Mouse (Mus musculus): ENCODE measurements around the gene Plac8. TPM values are rescaled to one million over a fixed set of nuclear protein-coding genes. Genes with fewer than 3 reads are reported as not detected.

Plac8 gene
- total RNA-seq, 2 experiments from 2014 or later: 0.90 TPM; not detected in 1

DNA sequence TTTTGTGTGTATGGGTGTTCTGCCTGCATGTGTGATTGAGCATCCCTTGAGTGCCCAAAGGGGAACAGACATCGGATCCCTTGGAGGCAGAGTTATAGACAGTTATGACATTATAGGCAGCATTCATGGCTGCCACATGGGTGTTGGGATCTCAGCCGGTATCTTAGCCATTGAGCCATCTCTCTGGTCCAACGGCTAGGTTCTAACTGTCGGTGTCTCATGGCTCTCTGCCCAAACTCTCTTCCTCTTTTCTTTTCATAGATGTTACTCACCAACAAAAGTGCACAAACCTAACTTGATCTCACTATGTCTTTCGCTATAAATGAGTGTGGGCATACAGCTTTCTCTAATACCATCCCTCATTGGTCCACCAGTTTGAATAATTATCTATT, 10.4 kb upstream of the Plac8 start:
- intact Hi-C loops (cut with DNase I; ENCODE audit: low total_unique reads): no loop called here
- DNase-seq: no peak

DNA sequence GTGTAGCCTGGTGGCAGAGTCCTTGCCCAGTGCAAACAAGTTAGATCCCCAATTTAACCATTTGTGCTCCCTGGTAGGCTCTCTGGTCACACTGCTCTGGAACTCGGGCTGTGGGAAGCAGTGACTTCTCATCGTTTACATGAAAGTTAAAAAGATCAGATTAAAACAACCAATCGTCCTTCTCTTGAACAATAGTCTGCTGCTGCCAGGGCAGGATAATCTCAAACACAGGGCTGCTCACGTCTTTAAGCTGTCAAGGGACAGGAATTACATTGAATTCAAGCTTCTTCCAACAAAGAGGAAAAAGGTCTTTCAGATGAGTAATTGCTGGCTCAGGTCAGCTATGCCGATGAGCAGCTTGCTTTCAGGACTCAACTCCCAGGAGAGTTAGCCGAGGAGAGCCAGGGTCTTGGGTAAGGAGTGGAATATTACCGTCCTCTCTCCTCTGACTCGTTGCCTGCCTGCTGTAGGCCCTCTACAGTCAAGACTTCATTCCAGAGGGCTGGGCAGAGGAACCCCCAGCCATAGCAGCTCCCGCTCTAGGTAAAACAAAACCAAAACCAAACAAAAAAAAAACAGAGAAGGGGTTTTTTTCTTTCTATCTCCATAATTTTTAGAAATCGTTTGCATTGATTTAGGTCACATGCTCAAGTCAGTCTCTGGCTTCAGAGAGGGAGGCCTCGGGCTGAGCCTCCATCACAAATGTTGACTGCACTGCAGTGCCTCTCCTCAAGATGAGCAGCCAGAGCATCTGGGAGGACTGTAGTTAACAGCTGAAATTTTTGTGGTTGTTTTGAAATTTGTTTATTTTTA, 9.8 kb upstream of the Plac8 start:
- DNase-seq: peak; percentile 16
- intact Hi-C loops (cut with DNase I; ENCODE audit: low total_unique reads): no loop called here

DNA sequence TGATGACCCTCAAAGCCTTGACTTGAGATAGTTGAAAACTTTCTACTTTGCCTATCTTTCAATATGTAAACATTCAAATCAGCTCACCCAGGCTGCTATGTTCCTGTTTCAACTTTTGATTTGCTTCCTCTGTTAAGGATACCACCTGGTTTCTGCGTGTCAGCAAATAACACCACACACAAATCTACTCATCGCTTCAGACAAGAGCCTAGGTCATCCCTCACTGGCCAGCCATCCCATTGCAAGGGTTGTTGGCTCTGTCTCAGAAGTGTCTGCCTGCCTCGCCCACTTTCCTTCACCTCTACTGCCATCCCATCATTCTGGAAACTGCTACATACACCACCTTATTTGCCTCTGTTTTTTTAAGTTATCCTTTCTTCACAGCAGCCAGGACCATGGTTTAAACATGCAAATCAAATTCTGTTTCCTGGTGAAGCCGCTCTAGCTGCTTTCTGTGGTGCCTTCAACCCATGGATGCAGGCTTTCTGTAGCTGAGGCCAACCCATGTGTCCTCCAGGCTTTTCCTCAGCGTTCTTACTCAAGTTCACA, 6.9 kb upstream of the Plac8 start:
- DNase-seq: no peak
- intact Hi-C loops (cut with DNase I; ENCODE audit: low total_unique reads): no loop called here

- intact Hi-C loops (cut with DNase I; ENCODE audit: low total_unique reads): no loop called here
- no peak for DNase-seq
These were observed 2.7 kb upstream of the Plac8 start for GRCm38 (mm10) chr5:100574771-100575170.

DNA sequence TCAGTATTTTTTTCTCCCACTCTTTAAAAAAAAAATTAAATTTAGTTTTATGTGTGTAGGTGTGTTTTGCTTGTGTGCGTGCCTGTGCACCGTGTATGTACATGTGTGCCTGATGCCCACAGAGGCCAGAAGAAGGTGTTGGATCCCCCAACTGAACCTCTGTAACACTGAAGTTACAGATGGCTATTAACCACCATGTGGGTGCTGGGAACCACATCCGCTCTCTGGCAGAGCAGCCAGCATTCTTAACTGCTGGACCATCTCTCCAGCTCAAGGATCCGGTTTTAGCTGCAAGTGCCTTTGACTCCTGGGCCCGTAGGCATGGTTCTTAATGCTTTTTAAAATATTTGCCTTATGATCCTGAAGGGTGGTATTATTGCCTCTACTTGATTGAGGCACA, 1.2 kb upstream of the Plac8 start:
- no peak for DNase-seq
- intact Hi-C loops (cut with DNase I; ENCODE audit: low total_unique reads): no loop called here

GRCm38 (mm10) chr5:100570716-100571115, 1.3 kb downstream of the Plac8 start:
- no peak for DNase-seq
- intact Hi-C loops (cut with DNase I; ENCODE audit: low total_unique reads): no loop called here

- intact Hi-C loops (cut with DNase I; ENCODE audit: low total_unique reads): no loop called here
These were observed 1.9 kb downstream of the Plac8 start for GRCm38 (mm10) chr5:100569997-100570595.

GRCm38 (mm10) chr5:100569250-100569934, 2.7 kb downstream of the Plac8 start:
- DNase-seq: no peak

More at GRCm38 (mm10) chr5:100569997-100570595, 1.9 kb downstream of the Plac8 start:
- DNase-seq: no peak

DNA sequence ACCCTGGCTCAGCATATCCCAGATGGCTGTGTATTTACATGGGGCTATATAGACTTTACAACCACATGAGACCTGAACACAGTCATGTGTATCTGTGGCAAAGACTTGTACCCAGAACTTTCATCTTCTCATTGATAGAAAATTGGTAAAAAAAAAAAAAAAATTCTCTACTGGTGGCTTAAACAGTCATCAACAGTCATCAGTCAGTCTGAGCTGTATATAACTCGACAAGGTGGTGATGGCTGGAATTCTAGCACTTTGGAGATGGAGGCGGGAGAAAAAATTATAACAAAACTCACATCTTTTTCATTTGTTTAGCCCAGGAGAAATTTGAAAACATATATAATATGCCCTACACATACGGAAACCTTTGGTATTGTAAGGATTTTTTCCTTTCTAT, 3.2 kb downstream of the Plac8 start:
- intact Hi-C loops (cut with DNase I; ENCODE audit: low total_unique reads): no loop called here
- DNase-seq: no peak

More at GRCm38 (mm10) chr5:100569250-100569934, 2.7 kb downstream of the Plac8 start:
- intact Hi-C loops (cut with DNase I; ENCODE audit: low total_unique reads): no loop called here

GRCm38 (mm10) chr5:100568177-100568576, 3.9 kb downstream of the Plac8 start:
- intact Hi-C loops (cut with DNase I; ENCODE audit: low total_unique reads): no loop called here
- DNase-seq: no peak

- intact Hi-C loops (cut with DNase I; ENCODE audit: low total_unique reads): no loop called here
- no peak for DNase-seq
These were observed 4.6 kb downstream of the Plac8 start for GRCm38 (mm10) chr5:100567258-100568032.

DNA sequence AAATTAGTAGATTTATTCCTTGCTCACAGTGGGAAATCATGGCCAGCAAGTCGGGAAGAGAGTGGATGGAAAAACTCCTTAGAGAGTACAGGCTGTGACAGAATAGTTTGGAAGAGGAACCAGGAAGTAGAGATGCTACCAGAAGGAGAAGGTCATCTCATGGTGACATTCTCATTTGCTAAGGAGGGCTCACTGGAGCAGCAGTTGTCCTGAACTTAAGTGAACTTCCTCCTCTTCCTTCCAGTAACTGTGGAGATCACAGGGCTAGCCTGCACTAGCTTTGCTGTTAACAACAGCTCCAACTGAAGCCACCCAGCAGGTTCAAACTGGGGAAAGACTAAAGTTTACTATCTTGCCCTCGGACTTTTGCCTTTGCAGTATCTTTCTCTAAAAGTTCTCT, 5.2 kb downstream of the Plac8 start:
- no peak for DNase-seq
- intact Hi-C loops (cut with DNase I; ENCODE audit: low total_unique reads): no loop called here

GRCm38 (mm10) chr5:100562702-100563101, 9.3 kb downstream of the Plac8 start:
- intact Hi-C loops (cut with DNase I; ENCODE audit: low total_unique reads): no loop called here
- DNase-seq: no peak

GRCm38 (mm10) chr5:100559357-100559756, 12.7 kb downstream of the Plac8 start:
- no peak for DNase-seq
- intact Hi-C loops (cut with DNase I; ENCODE audit: low total_unique reads): no loop called here

DNA sequence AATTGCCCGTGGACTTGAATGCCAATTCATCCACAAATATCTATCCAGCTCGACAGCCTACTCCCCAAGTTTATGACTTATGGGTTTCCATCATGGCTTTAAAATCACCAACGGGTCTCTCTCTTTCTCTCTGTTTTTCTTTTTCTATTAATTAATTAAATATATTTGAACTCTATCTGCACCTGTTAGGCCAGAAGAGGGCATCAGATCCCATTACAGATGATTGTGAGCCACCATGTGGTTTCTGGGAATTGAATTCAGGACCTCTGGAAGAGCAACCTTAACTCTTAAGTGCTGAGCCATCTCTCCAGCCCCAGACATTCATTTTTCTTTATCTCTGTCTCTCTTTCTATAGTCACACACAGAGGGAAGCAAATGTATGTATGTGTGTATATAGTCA, 13.3 kb downstream of the Plac8 start:
- DNase-seq: no peak
- intact Hi-C loops (cut with DNase I; ENCODE audit: low total_unique reads): no loop called here

DNA sequence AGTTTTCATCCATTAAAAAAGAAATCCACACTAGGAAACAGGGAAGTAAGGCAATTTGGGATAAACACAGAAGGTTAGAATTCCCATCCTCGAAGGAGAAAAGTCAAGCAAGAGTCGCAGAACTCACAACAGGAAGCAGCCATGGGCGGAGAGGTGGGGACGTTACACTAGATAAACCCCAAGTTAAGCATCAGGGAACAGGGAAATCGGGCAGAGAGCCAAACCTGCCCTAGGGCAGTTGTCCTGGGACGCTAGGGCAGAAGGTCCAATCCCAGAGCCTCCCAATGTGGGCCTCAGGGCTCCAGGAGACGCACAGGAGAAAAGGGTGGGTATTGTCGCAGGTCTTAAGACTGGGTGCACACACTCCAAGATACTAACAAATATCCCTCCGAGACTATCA, 14.5 kb downstream of the Plac8 start:
- no peak for DNase-seq
- intact Hi-C loops (cut with DNase I; ENCODE audit: low total_unique reads): no loop called here

- intact Hi-C loops (cut with DNase I; ENCODE audit: low total_unique reads): no loop called here
These were observed 15.0 kb downstream of the Plac8 start for GRCm38 (mm10) chr5:100557019-100557418.

DNA sequence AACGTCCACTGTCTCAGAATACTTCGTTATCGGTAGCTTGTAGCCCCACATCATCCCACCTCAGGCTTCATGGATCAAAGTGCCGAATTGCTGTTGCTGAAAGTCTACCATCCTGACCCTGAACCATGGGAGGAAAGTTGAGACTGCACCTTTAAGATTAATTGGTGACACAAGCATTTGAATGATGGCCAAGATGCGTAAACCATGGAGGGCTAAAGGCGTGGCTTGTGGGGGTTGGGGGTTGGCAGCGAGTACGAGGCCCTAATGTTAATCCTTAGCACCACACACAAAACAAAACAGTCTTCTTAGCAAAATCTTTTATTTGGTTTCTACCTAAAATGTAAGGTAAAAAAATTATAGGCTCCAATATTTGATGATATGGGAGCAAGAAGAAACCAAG, 18.6 kb downstream of the Plac8 start:
- intact Hi-C loops (cut with DNase I; ENCODE audit: low total_unique reads): no loop called here
- no peak for DNase-seq

More at GRCm38 (mm10) chr5:100557019-100557418, 15.0 kb downstream of the Plac8 start:
- no peak for DNase-seq

DNA sequence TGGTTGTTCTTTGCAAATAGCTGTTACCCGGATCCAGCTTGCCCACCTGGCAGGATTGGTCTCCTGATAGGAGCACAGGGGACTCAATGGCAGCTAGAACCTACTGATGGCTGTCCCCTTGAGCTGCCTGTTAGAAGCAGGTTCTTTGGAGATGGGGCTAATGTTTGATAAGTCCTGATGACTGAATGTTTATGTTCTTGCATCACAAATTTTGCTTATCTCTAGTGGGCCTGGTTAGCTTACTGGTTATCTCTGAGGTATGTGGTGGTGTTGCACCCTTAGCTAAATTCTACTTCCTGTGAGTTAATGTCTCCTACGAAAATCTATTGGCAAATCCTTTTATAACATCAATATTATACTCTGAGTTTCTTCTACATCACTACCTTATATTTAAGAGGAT, 20.1 kb downstream of the Plac8 start:
- no peak for DNase-seq
- intact Hi-C loops (cut with DNase I; ENCODE audit: low total_unique reads): no loop called here

DNA sequence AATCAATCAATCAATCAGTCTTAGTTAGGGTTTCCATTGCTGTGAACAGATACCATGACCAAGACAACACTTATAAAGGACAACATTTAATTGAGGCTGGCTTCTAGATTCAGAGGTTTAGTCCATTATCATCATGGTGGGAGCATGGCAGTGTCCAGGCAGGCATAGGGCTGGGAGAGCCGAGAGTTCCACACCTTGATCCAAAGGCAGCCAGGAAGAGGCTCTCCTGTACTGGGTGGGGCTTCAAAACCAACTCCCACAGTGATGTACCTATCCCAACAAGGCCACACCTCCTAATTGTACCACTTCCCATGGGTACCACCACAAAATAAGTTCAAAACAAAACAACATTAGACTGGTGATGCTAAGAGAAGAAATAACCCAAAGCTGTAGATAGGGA, 21.9 kb downstream of the Plac8 start:
- intact Hi-C loops (cut with DNase I; ENCODE audit: low total_unique reads): no loop called here

More for the DNA sequence above, 21.9 kb downstream of the Plac8 start:
- no peak for DNase-seq

Data from gastrocnemius, postnatal 14 days (tissue).